Mouse (Mus musculus): Measurements from ENCODE around the gene Sptlc2. TPM values are rescaled to one million over a fixed set of nuclear protein-coding genes. Genes with fewer than 3 reads are reported as not detected.

Gene Sptlc2
- total and polyA plus RNA-seq, 3 experiments: 37.1 to 68.6 (median 49.2) TPM

- TF ChIP-seq ZKSCAN1 (IDR thresholded peaks at IDR 0.05; ENCODE audit: borderline replicate concordance, low read depth, low read length) (no peak), POLR2A (IDR thresholded peaks at IDR 0.05; ENCODE audit: low read depth, low read length) (peak; percentile 94), MYC (IDR thresholded peaks at IDR 0.05; ENCODE audit: low read depth, low read length) (peak; percentile 82), HCFC1 (IDR thresholded peaks at IDR 0.05; ENCODE audit: low read depth, low read length) (peak; percentile 94), ETS1 (conservative IDR thresholded peaks at IDR 0.05; ENCODE audit: low read depth, low read length) (no peak), E2F4 (IDR thresholded peaks at IDR 0.05; ENCODE audit: insufficient replicate concordance, low read depth, low read length) (no peak), USF1 (IDR thresholded peaks at IDR 0.05; ENCODE audit: low read depth, low read length) (no peak), ZNF384 (IDR thresholded peaks at IDR 0.05; ENCODE audit: low read depth, low read length) (no peak), UBTF (IDR thresholded peaks at IDR 0.05; ENCODE audit: low read depth, low read length) (no peak), MAX (IDR thresholded peaks at IDR 0.05; ENCODE audit: low read length) (peak; percentile 61; the same call in 1 of the 2 replicates)
These were observed 121.9 kb downstream of the Sptlc2 start, which contains the start of the genes Vipas39 and Ahsa1 (continued) for GRCm38 (mm10) chr12:87266108-87266826.

GRCm38 (mm10) chr12:87265444-87265843 is 122.7 kb downstream of the Sptlc2 start:
- no peaks in the 10 kb centered on the region for H3K9me3 ChIP-seq (replicated peaks; ENCODE audit: low read length)
- H3K4me2 ChIP-seq (ENCODE audit: insufficient read depth, low read depth, poor library complexity, severe bottlenecking): peak overlapping the region; percentile 85
- no peak for DNase-seq (ENCODE audit: extremely low read depth)
- H3K36me3 ChIP-seq (replicated peaks in 1 of 2; ENCODE audit: control insufficient read depth in 1 of 2, insufficient read depth in 1 of 2, low read length in 1 of 2): peaks cover 35 to 52% of the 10 kb centered on the region in 2 experiments
- peaks cover 4 to 47% of the 10 kb centered on the region in 2 experiments; a peak in 3 of 4 replicates for H3K4me1 ChIP-seq (ENCODE audit: control insufficient read depth in 1 of 2, insufficient read depth in 2 of 2)
- in situ Hi-C loops (cut with MboI; ENCODE audit: low pct_ligation_motif_present, low pct_unique_long_range_greater_than_20kb, low sequenced_read_pairs): no loop called here
- H3K27me3 ChIP-seq (replicated peaks): no peaks in the 10 kb centered on the region
- H3K4me3 ChIP-seq (replicated peaks in 1 of 3; ENCODE audit: low read depth in 2 of 3, low read length in 2 of 3, poor library complexity in 1 of 3): peak overlapping the region; percentile 72 to 95 (median 93)
- peak overlapping the region; percentile 80 for H3K9ac ChIP-seq (ENCODE audit: insufficient read depth, low read depth)
- H3K27ac ChIP-seq (ENCODE audit: insufficient read depth, low read depth): peak overlapping the region; percentile 77; the same call in 1 of the 2 replicates
- peaks cover 18% of the 10 kb centered on the region for H3K79me2 ChIP-seq (replicated peaks; ENCODE audit: control insufficient read depth, extremely low read depth, insufficient read depth, poor library complexity, severe bottlenecking)
- dilution Hi-C loops (cut with MboI; ENCODE audit: extremely low pct_ligation_motif_present, extremely low pct_unique_long_range_greater_than_20kb, low sequenced_read_pairs): no loop called here
- TF ChIP-seq IRF4 (IDR thresholded peaks at IDR 0.05; ENCODE audit: low read depth, low read length) (no peak), JUN (IDR thresholded peaks at IDR 0.05; ENCODE audit: insufficient read depth, low read depth, low read length) (no peak), USF1 (IDR thresholded peaks at IDR 0.05; ENCODE audit: low read depth, low read length) (no peak), JUND (conservative IDR thresholded peaks at IDR 0.05; ENCODE audit: low read depth, low read length) (no peak), ZC3H11A (IDR thresholded peaks at IDR 0.05; ENCODE audit: low read depth, low read length) (no peak), PAX5 (IDR thresholded peaks at IDR 0.05; ENCODE audit: low read length) (no peak), EP300 (IDR thresholded peaks at IDR 0.05; ENCODE audit: low read length) (no peak), MAZ (IDR thresholded peaks at IDR 0.05; ENCODE audit: low read depth, low read length) (no peak), BHLHE40 (IDR thresholded peaks at IDR 0.05; ENCODE audit: low read depth, low read length) (no peak), ZNF384 (IDR thresholded peaks at IDR 0.05; ENCODE audit: low read depth, low read length) (no peak)

Data from CH12.LX (cell line).